Mouse (Mus musculus) splenic B cell, adult 2 months (primary cell): Measurements from ENCODE around the gene Pds5b.
"Not testable (repeated sequence)": the region's sequence is repeated elsewhere in the genome, so short reads cannot be mapped to it uniquely, and the experiment has no call there.

ENCODE experiments used
- DNase-seq: peaks from one replicate; pipeline ENCODE4 v3.0.0-alpha.2; 2011; ENCODE audit warnings: low read depth, low spot score
- H3K27me3 ChIP-seq: 2 replicates; pipeline ENCODE4 v1.6.1; 2012; ENCODE audit warnings: mild to moderate bottlenecking, low read length, moderate library complexity, mixed read lengths; ENCODE audit not compliant: control insufficient read depth, poor library complexity, insufficient read depth, severe bottlenecking
- H3K36me3 ChIP-seq: 2 replicates; pipeline ENCODE4 v1.6.1; 2012; ENCODE audit warnings: mild to moderate bottlenecking, low read length, moderate library complexity, mixed read lengths; ENCODE audit not compliant: control insufficient read depth, poor library complexity, insufficient read depth, severe bottlenecking

Pds5b gene

DNA sequence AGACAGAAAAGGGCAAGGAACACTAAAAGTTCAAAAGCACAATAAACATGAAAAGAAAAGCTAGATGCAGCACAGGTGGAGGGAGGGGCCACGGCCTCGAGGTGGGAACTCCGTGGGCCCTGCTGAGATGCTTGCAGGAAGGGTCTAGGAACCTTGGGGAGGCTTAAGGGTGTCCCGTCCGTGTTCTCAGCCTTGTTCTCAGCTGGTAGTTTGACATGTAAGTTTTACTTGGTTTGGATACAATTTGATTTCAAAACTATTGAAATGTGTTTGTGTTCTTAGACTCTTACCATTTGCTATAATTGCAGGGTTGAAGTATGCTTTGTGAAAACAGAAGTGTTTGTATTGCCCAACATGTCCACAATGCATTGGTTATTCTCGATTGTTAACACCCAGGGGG is 149.2 kb downstream of the Pds5b start:
- Histone ChIP-seq H3K36me3 (no peaks in the 10 kb centered on the region), H3K27me3 (no peaks in the 10 kb centered on the region)
- DNase-seq = no peak

DNA sequence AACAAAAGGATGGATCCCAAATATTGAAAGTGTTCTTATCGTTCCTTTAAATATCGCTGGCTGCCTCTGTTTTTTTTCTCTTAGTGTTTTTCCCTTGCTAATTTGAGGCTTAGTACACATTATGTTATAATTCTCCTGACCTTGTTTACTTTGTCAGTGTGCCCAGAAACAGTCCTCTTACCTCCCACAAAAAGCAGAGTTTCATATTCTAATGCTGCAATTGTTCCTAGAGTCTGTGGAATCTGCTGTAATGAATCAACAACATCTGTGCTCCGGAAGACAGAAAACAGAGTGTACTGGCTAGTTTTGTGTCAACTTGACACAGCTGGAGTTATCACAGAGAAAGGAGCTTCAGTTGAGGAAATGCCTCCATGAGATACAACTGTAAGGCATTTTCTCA is 149.8 kb downstream of the Pds5b start:
- DNase-seq = no peak
- H3K27me3 ChIP-seq = no peaks in the 10 kb centered on the region
- H3K36me3 ChIP-seq = no peaks in the 10 kb centered on the region

DNA sequence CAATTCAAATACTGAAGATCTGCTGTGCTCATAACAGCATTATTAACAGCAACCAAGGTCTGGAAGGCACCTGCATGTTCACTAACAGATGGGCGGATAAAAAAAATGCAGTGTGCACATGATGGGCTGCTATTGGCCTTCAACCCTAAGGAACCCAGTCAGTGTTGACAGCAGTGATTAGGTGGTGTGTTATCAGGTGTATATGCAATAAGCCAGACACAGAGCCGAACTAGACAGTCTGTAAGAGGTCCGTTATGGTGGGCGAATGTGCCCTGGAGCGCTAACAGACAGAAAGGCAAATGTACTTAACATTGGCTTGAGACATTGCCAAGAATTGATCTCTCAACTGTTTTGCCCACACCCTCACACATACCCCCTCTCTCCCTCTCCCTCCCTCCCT is 156.0 kb downstream of the Pds5b start:
- Histone ChIP-seq H3K27me3 (no peaks in the 10 kb centered on the region), H3K36me3 (no peaks in the 10 kb centered on the region)
- DNase-seq = no peak

DNA sequence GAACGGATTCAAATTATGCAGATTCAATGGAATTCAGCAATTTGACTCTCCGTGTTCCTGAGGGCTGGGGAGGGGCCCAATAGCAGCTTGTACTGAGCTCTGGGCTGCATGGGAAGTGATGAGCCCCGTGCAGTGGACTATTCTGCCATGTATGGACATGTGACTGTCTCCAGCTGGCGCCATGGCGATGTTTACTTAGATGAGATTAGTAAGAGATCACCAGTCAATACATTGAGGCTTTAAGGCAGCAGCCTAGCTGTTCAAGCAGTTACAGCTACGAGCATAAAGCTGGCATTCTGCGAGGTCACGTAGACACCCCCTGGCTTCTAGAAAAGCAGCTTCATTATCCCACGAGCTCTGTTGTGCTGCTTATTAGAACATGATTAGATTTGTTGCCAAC is 157.2 kb downstream of the Pds5b start:
- Histone ChIP-seq H3K27me3 (no peaks in the 10 kb centered on the region), H3K36me3 (no peaks in the 10 kb centered on the region)
- no peak for DNase-seq

DNA sequence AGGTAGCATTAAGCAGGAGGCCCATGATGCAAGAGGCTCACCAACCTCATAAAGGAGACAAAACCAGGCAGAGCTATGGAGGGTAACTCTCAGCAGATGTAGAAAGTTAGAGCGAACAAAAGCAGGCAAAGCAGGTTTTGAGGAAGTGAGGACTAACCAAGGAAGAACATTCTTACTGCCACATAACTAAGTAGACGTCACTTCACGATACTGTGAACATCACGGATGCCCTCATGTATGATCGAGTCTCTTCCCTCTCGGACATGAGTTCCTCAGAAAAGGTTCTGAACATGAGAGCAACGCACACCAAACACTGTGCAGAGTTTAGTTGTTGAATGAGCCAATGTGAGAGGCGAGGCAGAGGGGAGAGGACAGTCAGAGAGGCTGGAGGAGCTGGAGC is 163.2 kb downstream of the Pds5b start:
- Histone ChIP-seq H3K27me3 (no peaks in the 10 kb centered on the region), H3K36me3 (no peaks in the 10 kb centered on the region)
- DNase-seq = peak; percentile 2

DNA sequence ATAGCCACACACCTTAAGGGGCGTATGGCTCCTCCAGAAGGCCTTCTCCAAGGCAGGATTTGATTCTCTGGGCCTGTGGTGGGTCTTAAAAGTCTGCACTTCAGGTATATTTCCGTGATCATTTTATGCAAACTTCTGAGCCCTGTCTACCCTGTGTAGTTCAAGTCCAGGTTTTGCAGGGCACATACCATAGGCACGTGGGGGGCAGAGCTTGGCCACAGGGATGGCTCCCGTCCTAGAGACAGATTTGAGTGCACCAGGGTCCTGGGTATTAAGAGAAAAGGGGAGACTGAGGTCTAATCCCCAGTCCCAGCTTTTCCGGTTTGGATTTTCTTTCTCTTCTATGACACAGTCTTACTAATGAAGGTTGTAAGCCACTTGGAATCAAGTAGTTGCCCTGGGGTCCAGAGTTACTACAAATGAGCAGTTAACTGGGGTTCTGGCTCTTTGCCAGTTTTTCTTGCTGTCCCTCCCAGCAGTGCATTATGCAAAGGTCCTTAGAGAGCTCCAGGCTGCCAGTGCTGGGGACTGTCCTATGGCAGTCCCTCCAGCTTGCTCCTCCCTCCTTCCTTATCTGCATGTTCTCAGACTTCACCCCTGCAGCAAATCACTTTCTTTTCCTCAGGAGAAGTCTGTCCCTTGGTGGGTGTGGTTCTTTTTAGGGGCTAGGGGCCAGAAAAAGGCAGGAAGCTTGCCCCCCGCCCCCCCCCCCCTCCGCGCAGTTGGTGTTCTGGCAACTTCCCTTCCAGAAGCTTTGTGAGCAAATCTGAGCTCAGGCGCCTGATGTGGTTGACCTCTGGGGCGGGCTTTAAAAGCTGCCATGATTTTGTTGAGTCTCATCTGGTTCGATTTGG is 166.4 kb downstream of the Pds5b start:
- peak; percentile 36 for DNase-seq
- no peaks in the 10 kb centered on the region for H3K27me3 ChIP-seq
- no peaks in the 10 kb centered on the region for H3K36me3 ChIP-seq

DNA sequence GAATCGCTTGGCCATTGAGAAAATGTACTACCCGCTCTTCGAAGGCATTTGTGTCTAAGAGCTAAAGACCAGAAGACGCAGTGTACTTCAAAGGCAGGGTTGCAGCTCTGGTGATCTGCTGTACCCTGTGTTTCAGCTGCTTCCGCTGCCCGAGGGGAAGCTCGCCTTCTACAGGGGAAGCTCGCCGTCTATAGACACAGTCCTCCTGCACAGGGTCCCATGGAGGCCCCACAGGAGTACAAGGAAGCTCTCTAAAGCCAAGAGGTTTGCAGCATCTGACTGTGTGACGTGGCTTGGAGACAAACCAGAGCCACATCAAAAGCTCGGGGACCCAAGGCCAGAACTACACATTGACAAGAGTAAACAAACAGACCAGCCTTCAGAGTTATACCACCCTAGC is 167.1 kb downstream of the Pds5b start:
- peak; percentile 4 for DNase-seq
- H3K36me3 ChIP-seq = no peaks in the 10 kb centered on the region

DNA sequence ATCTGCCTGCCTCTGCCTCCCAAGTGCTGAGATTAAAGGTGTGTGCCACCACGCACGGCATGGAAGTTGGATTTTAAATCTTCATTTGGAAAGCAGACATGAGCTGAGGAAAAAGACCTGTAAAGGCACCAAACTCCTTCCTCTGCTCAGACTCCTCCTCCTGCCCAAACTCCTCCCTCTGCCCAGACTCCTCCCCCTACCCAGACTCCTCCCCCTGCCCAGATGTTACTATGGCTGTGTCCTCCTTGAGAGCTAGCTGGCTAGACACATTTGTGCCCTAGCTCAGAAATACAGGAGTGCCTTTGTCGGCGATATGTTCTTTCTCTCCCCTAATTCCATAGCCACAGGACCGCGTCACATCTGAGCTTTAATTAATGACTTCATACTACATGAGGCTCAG is 172.4 kb downstream of the Pds5b start:
- H3K36me3 ChIP-seq = no peaks in the 10 kb centered on the region
- no peaks in the 10 kb centered on the region for H3K27me3 ChIP-seq
- DNase-seq = no peak

More for the DNA sequence above, 167.1 kb downstream of the Pds5b start:
- H3K27me3 ChIP-seq = no peaks in the 10 kb centered on the region

DNA sequence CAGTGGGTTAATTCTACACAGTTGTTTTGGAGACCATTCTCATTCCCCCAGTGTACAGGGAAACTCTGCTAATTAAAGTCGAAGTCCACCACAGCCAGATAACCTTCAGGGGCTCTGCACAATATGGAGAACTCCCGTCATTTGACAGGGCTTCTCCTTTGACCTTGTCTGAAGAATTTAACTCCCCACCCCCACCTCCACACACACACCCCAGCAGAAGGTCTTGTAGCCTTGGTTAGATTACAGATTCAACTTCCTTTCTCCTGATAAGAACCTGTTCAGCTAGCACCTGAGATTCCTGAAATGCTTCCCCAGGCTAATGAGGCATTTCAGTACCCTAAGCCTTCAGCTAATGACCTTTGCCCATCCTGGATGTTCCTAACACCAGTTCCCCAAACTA is 177.3 kb downstream of the Pds5b start:
- DNase-seq = no peak
- Histone ChIP-seq H3K27me3 (no peaks in the 10 kb centered on the region), H3K36me3 (no peaks in the 10 kb centered on the region)

DNA sequence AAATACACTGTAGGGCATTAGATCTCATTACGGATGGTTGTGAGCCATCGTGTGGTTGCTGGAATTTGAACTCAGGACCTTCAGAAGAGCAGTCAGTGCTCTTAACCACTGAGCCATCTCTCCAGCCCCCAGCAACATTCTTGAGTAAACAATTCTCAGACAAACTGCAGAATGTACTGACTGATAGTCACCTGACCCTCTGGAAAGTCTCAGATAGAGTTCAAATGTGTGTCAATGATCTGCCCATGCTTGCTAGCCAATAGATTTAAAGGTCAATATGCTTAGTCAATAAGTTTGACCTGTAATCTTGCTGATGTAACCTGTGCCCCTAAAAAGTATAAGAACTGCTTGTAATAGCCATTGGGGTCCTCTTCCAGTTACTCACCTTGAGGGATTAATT is 178.6 kb downstream of the Pds5b start:
- not testable (repeated sequence) for DNase-seq, H3K27me3 ChIP-seq, H3K36me3 ChIP-seq

DNA sequence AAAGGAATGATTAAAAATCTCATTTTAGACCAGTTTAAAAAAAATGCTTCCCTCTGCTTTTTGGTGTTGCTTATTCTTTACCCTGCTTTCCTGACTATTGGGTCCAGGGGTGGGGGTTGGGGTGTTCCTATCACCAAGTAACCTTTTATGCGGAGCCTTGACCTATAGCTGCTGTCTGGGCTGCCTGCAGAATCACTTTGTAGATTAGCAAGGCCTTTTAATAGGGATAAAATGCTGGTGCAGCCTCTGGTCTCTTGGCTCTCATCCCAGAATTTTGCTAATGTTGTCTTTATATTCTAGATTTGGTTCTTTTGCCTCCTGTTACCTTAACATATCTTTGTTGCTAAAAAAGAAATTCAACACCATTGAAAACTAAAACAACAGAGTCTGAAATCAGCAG is 181.0 kb downstream of the Pds5b start:
- no peak for DNase-seq

DNA sequence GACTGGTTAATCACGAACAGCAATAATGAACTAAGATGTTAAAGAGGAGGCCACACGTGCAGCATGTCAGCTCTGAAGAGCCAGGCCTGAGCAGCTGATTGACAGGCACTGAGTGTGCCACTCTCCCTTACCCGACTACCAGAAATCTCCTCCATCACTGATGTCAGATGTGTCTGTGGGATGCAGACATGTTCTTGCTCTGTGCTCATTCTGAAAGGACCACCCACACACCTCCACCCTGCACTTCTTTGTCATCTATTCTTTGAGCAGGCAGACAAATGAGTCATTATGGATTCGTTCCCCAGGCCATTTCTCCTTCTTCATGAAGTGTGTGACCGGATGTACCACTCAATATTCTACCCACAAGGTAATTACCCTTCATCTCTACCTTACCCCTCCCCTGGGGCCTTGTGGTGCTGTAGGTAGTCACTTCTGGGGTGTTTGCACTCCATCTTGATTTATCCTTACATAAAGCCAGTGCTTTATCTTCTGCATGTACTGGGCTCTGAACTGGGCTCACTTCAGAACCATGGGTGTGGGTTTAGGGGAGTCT is 186.2 kb downstream of the Pds5b start:
- Histone ChIP-seq H3K27me3 (no peaks in the 10 kb centered on the region), H3K36me3 (no peaks in the 10 kb centered on the region)
- no peak for DNase-seq

More for the DNA sequence above, 181.0 kb downstream of the Pds5b start:
- no peaks in the 10 kb centered on the region for H3K36me3 ChIP-seq
- no peaks in the 10 kb centered on the region for H3K27me3 ChIP-seq
